Mouse (Mus musculus) left cerebral cortex, postnatal 25 days (tissue): ENCODE data around the gene Herc4. TPM values are rescaled to one million over a fixed set of nuclear protein-coding genes. Genes with fewer than 3 reads are reported as not detected.
"Not testable (repeated sequence)": the region's sequence is repeated elsewhere in the genome, so short reads cannot be mapped to it uniquely, and the experiment has no call there.

Experiments used
- DNase-seq, 2 experiments: peaks; one replicate each; pipeline ENCODE4 v3.0.0; 2022; ENCODE audit warnings: low spot score in 2 of 2, mixed read lengths in 1 of 2
- intact Hi-C: fragments of 180-260 bp; cut with DNase I; formaldehyde crosslinking; loops from one replicate; pipeline ENCODE4 v1.15.1; 2025
- total RNA-seq, 2 experiments: library from RNA; stranded (reverse); gene quantifications; 2 replicates each; pipeline ENCODE4 v1.2.3; 2021

Herc4 gene
- total RNA-seq, 2 experiments from 2014 or later, result 43.1 to 44.4 TPM

GRCm38 (mm10) chr10:63337951-63338836 lies 94.6 kb downstream of the Herc4 start:
- DNase-seq, result peak; percentile 50 to 51
- intact Hi-C loops, result loop anchor here (5.0 kb wide), 1 partner anchor 316 kb away; the partner anchor contains the start of genes Hnrnph3 and Pbld2

GRCm38 (mm10) chr10:63338914-63339643 lies 95.5 kb downstream of the Herc4 start:
- intact Hi-C loops, result loop anchor here (1.0 to 5.0 kb wide), 2 partner anchors 43 to 317 kb away; partner anchors contain the start of genes Dnajc12, Hnrnph3 and Pbld2
- peak; percentile 77 to 85 for DNase-seq

- DNase-seq, result no peak
- intact Hi-C loops, result no loop called here
Measured at GRCm38 (mm10) chr10:63341351-63341750, 97.7 kb downstream of the Herc4 start.

- intact Hi-C loops, result no loop called here
- no peak for DNase-seq
Measured at GRCm38 (mm10) chr10:63344751-63345150, 101.1 kb downstream of the Herc4 start.

GRCm38 (mm10) chr10:63348291-63348690 lies 104.7 kb downstream of the Herc4 start:
- intact Hi-C loops, result no loop called here
- DNase-seq, result no peak

GRCm38 (mm10) chr10:63350666-63351065 lies 107.1 kb downstream of the Herc4 start:
- no peak for DNase-seq
- intact Hi-C loops, result no loop called here

GRCm38 (mm10) chr10:63351099-63351498 lies 107.5 kb downstream of the Herc4 start:
- intact Hi-C loops, DNase-seq: not testable (repeated sequence)

- intact Hi-C loops, result no loop called here
- DNase-seq, result peak; percentile 16 to 84
Measured at GRCm38 (mm10) chr10:63352111-63352510, 108.5 kb downstream of the Herc4 start.

- no peak for DNase-seq
- intact Hi-C loops, result no loop called here
Measured at GRCm38 (mm10) chr10:63360502-63360901, 116.9 kb downstream of the Herc4 start.

GRCm38 (mm10) chr10:63365918-63366455 lies 122.4 kb downstream of the Herc4 start:
- intact Hi-C loops, result no loop called here
- no peak for DNase-seq

- no peak for DNase-seq
- intact Hi-C loops, result no loop called here
Measured at GRCm38 (mm10) chr10:63367386-63367785, 123.8 kb downstream of the Herc4 start.

Other genes starting within 250 kb of the Herc4 start
- 10 to 100 TPM; 46.3 to 52.0 TPM for gene Hnrnph3, start 219.6 kb upstream of the Herc4 start, total RNA-seq
- 1 to 10 TPM; 2.1 to 2.4 TPM for gene Pbld2, start 219.5 kb upstream of the Herc4 start, total RNA-seq
- under 1 TPM; 0.46 to 0.78 TPM for gene Pbld1, start 183.6 kb upstream of the Herc4 start, total RNA-seq
- 1 to 10 TPM; 2.9 to 4.1 TPM for gene Atoh7, start 144.2 kb upstream of the Herc4 start, total RNA-seq
- gene Mypn, start 39.9 kb upstream of the Herc4 start, total RNA-seq, result 1 to 10 TPM; 2.8 to 3.8 TPM
- gene Sirt1, start 137.9 kb downstream of the Herc4 start, total RNA-seq, result 10 to 100 TPM; 12.1 to 13.3 TPM
- 10 to 100 TPM; 17.9 to 20.2 TPM for gene Dnajc12, start 138.6 kb downstream of the Herc4 start, total RNA-seq
- gene Gm7075, start 178.0 kb downstream of the Herc4 start, total RNA-seq, result not detected
- 1 to 10 TPM; 2.1 to 2.2 TPM for gene Ctnna3, start 186.3 kb downstream of the Herc4 start, total RNA-seq